Comparison of ENCODE assay signal across 30 mouse cellular contexts in genomic region chr14:47356622-47357021, GRCm38 (mm10).
"Had no signal": no experiment of that assay in that cellular context is flagged by ENCODE, and none has a peak within 500 bp of the region (broad histone marks: within the 10 kb centered on the region; RNA-seq: fewer than 3 reads in every experiment).

No protein-coding gene starts in this region.

- H3K4me1 ChIP-seq: limb, embryonic 12.5 days; limb, embryonic 13.5 days; limb, embryonic 15.5 days; midbrain, embryonic 10.5 days; midbrain, embryonic 12.5 days; midbrain, embryonic 13.5 days; midbrain, embryonic 15.5 days; neural tube, embryonic 12.5 days had no signal

- ATAC-seq: liver, embryonic 12.5 days; liver, postnatal 0 days; lung, postnatal 0 days; midbrain, embryonic 13.5 days; midbrain, embryonic 15.5 days; midbrain, embryonic 16.5 days had no signal

- H3K36me3 ChIP-seq: limb, embryonic 12.5 days; limb, embryonic 13.5 days; limb, embryonic 15.5 days; liver, embryonic 12.5 days; liver, embryonic 13.5 days; liver, embryonic 15.5 days; lung, embryonic 15.5 days; midbrain, embryonic 10.5 days; midbrain, embryonic 12.5 days; midbrain, embryonic 13.5 days; midbrain, embryonic 15.5 days; neural tube, embryonic 12.5 days had no signal

- H3K9me3 ChIP-seq: limb, embryonic 12.5 days; limb, embryonic 13.5 days; limb, embryonic 15.5 days; liver, embryonic 12.5 days; liver, embryonic 13.5 days; liver, embryonic 15.5 days; lung, embryonic 15.5 days; midbrain, embryonic 10.5 days; midbrain, embryonic 12.5 days; midbrain, embryonic 13.5 days; midbrain, embryonic 15.5 days; neural tube, embryonic 12.5 days had no signal

- H3K4me2 ChIP-seq: limb, embryonic 12.5 days; limb, embryonic 13.5 days; limb, embryonic 15.5 days; liver, embryonic 11.5 days; liver, embryonic 12.5 days; liver, embryonic 13.5 days; liver, embryonic 15.5 days; lung, embryonic 14.5 days; lung, embryonic 15.5 days; midbrain, embryonic 11.5 days; midbrain, embryonic 12.5 days; midbrain, embryonic 13.5 days; midbrain, embryonic 15.5 days; neural tube, embryonic 12.5 days had no signal

- H3K27ac ChIP-seq: left cerebral cortex, adult 2 months; limb, embryonic 12.5 days; limb, embryonic 13.5 days; limb, embryonic 15.5 days; liver, embryonic 12.5 days; liver, embryonic 13.5 days; liver, embryonic 14.5 days; liver, embryonic 15.5 days; lung, embryonic 15.5 days; midbrain, embryonic 10.5 days; midbrain, embryonic 12.5 days; midbrain, embryonic 13.5 days; midbrain, embryonic 15.5 days; neural tube, embryonic 12.5 days had no signal

- H3K27me3 ChIP-seq: limb, embryonic 12.5 days; limb, embryonic 13.5 days; limb, embryonic 15.5 days; liver, embryonic 12.5 days; liver, embryonic 13.5 days; liver, embryonic 15.5 days; lung, embryonic 15.5 days; megakaryocyte, embryonic 14.5 days; midbrain, embryonic 12.5 days; midbrain, embryonic 13.5 days; midbrain, embryonic 15.5 days; neural tube, embryonic 12.5 days had no signal

- H3K4me3 ChIP-seq: left cerebral cortex, adult 2 months; limb, embryonic 12.5 days; limb, embryonic 13.5 days; limb, embryonic 15.5 days; liver, embryonic 12.5 days; liver, embryonic 13.5 days; liver, embryonic 15.5 days; lung, embryonic 15.5 days; megakaryocyte, embryonic 14.5 days; midbrain, embryonic 10.5 days; midbrain, embryonic 12.5 days; midbrain, embryonic 13.5 days; midbrain, embryonic 15.5 days; neural tube, embryonic 12.5 days had no signal

- DNase-seq: left cerebral cortex, postnatal 4 days; liver; liver, embryonic 13.5 days; liver, postnatal 0 days; lung, adult 18-20 months; lung, adult 2 months; lung, embryonic 14.5 days; lung, postnatal 10 days; lung, postnatal 14 days; lung, postnatal 36 days; lung, postnatal 4 days; midbrain, embryonic 14.5 days had no signal
